Mouse (Mus musculus) neural tube, embryonic 12.5 days (tissue): ENCODE measurements around the gene AC141477.1. TPM values are rescaled to one million over a fixed set of nuclear protein-coding genes. Genes with fewer than 3 reads are reported as not detected.

ENCODE experiments used
- ATAC-seq: fragments of 200-750 bp; cut with Nextera tagmentation; 2 replicates; pipeline ENCODE4 v1.8.0; 2017; ENCODE audit warnings: low read depth, mild to moderate bottlenecking, moderate TSS enrichment, moderate library complexity; ENCODE audit not compliant: low FRiP score
- H3K27ac ChIP-seq: fragments of 300-500 bp; sonication (generic); 2 replicates; pipeline ENCODE4 v1.5.1; 2016
- H3K27me3 ChIP-seq: fragments of 300-500 bp; sonication (generic); replicated peaks from 2 replicates; pipeline ENCODE4 v1.6.1; 2016; ENCODE audit warnings: mild to moderate bottlenecking
- H3K36me3 ChIP-seq: fragments of 300-500 bp; sonication (generic); 2 replicates; pipeline ENCODE4 v1.6.1; 2016; ENCODE audit warnings: mild to moderate bottlenecking
- H3K4me1 ChIP-seq: fragments of 300-500 bp; sonication (generic); 2 replicates; pipeline ENCODE4 v1.6.1; 2016
- H3K4me2 ChIP-seq: fragments of 300-500 bp; sonication (generic); replicated peaks from 2 replicates; pipeline ENCODE4 v1.6.1; 2016; ENCODE audit warnings: mild to moderate bottlenecking
- H3K4me3 ChIP-seq: fragments of 300-500 bp; sonication (generic); 2 replicates; pipeline ENCODE4 v1.5.1; 2016
- H3K9ac ChIP-seq: fragments of 300-500 bp; sonication (generic); 2 replicates; pipeline ENCODE4 v1.6.1; 2016; ENCODE audit warnings: mild to moderate bottlenecking
- H3K9me3 ChIP-seq: fragments of 300-500 bp; sonication (generic); 2 replicates; pipeline ENCODE4 v1.6.1; 2016; ENCODE audit warnings: mild to moderate bottlenecking
- WGBS: fragments of 180-500 bp; shearing (Covaris S2); methylation state at CpG from one replicate; pipeline ENCODE4 v1.1.7; 2016; 5-methylcytosine and 5-hydroxymethylcytosine counted together
- polyA plus RNA-seq: library from polyadenylated mRNA; unstranded; fragments of >200 nt; fragmentation: Nextera tagmentation; extraction: Ambion mirVana; gene quantifications from 2 replicates; pipeline ENCODE4 v1.2.1, GENCODE M21; 2016

Gene AC141477.1
- polyA plus RNA-seq, 1 experiment from 2014 or later, result not detected

DNA sequence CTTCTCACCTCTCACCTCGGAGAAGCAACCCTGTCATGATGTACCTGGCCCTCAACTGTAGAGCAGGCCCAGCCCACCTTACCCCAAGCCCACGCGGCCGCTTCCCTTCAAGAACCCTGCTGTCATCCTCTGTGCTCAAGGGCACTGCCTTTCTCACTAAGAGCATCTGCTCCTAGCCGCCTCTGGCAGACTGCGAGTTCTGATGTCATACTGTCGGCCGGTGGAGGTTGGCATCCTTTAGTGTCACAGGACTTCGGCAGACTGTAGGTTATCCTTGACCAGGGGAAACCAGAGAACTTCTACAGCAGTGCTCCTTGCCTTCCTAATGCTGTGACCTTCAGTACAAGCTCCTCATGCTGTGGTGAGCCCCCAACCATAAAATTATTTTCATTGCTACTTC, 49.1 kb downstream of the AC141477.1 start:
- Histone ChIP-seq H3K36me3 (peaks cover 57% of the 10 kb centered on the region), H3K27me3 (no peaks in the 10 kb centered on the region), H3K27ac (no peak overlapping the region), H3K9ac (no peak overlapping the region), H3K4me3 (no peak overlapping the region), H3K4me2 (no peak overlapping the region), H3K4me1 (no peaks in the 10 kb centered on the region), H3K9me3 (no peaks in the 10 kb centered on the region)
- no peak for ATAC-seq
- WGBS, result 93% methylated on average over 9 of the region's 9 CpGs

Other genes with a start within 250 kb of the AC141477.1 start
- 128 TPM in 2 replicates for gene Prmt2, start 202.6 kb downstream of the AC141477.1 start, polyA plus RNA-seq
- 0.88 and 0.93 TPM in 2 replicates for gene S100b, start 186.6 kb downstream of the AC141477.1 start, polyA plus RNA-seq
- 14.2 and 15.0 TPM in 2 replicates for gene Dip2a, start 95.2 kb downstream of the AC141477.1 start, polyA plus RNA-seq
- gene Pcnt, start 2.3 kb upstream of the AC141477.1 start, polyA plus RNA-seq, result 11.5 and 15.6 TPM in 2 replicates
- not detected in 2 replicates for gene 2610028H24Rik, start 8.6 kb upstream of the AC141477.1 start, polyA plus RNA-seq
- gene Mcm3ap, start 28.5 kb upstream of the AC141477.1 start, polyA plus RNA-seq, result 75.1 and 75.8 TPM in 2 replicates
- 8.4 TPM in 2 replicates for gene Ybey, start 28.7 kb upstream of the AC141477.1 start, polyA plus RNA-seq
- 51.9 and 58.0 TPM in 2 replicates for gene Lss, start 91.1 kb upstream of the AC141477.1 start, polyA plus RNA-seq
- not detected in 2 replicates for gene Spatc1l, start 121.8 kb upstream of the AC141477.1 start, polyA plus RNA-seq
- gene Ftcd, start 135.2 kb upstream of the AC141477.1 start, polyA plus RNA-seq, result 0.34 TPM in 1 of 2 replicates, not detected in the other
- 30.9 and 31.0 TPM in 2 replicates for gene Col6a2, start 183.2 kb upstream of the AC141477.1 start, polyA plus RNA-seq